Mouse (Mus musculus) liver, embryonic 14.5 days (tissue): ENCODE data around the gene Gnat2. TPM values are rescaled to one million over a fixed set of nuclear protein-coding genes. Genes with fewer than 3 reads are reported as not detected.
A peak's percentile ranks its signal among the peaks of the same experiment; 100 is the strongest.

Experiments used
- ATAC-seq: fragments of 200-750 bp; cut with Nextera tagmentation; 2 replicates; pipeline ENCODE4 v1.8.0; 2017; ENCODE audit warnings: moderate number of reproducible peaks, mild to moderate bottlenecking, moderate library complexity; ENCODE audit not compliant: insufficient read depth
- DNase-seq, 3 experiments: peaks; one replicate each; pipeline ENCODE4 v3.0.0-alpha.2; 2012 to 2013; ENCODE audit warnings: low read depth in 3 of 3, low spot score in 3 of 3
- H3K27ac ChIP-seq: fragments of 300-500 bp; sonication (generic); 2 replicates; pipeline ENCODE4 v1.5.1; 2014; ENCODE audit warnings: moderate library complexity, mild to moderate bottlenecking, control low read depth, inconsistent platforms
- H3K27me3 ChIP-seq: fragments of 300-500 bp; sonication (generic); 2 replicates; pipeline ENCODE4 v1.6.1; 2014; ENCODE audit warnings: mild to moderate bottlenecking, low read length, moderate library complexity; ENCODE audit not compliant: control insufficient read depth, insufficient read depth
- H3K36me3 ChIP-seq: fragments of 300-500 bp; sonication (generic); replicated peaks from 2 replicates; pipeline ENCODE4 v1.6.1; 2014; ENCODE audit warnings: low read depth; ENCODE audit not compliant: control insufficient read depth, insufficient read depth
- H3K4me1 ChIP-seq, 2 experiments: fragments of 200-500 bp in 1 of 2; fragments of 300-500 bp in 1 of 2; sonication (generic) in 1 of 2; replicated peaks; 2 replicates each; pipeline ENCODE4 v1.6.1; 2012 to 2014; ENCODE audit warnings: antibody characterized with exemption in 1 of 2, inconsistent platforms in 1 of 2, low read length in 1 of 2; ENCODE audit not compliant: control insufficient read depth in 2 of 2, insufficient read depth in 2 of 2
- H3K4me2 ChIP-seq: fragments of 300-500 bp; sonication (generic); 2 replicates; pipeline ENCODE4 v1.6.1; 2014; ENCODE audit warnings: low read depth, mild to moderate bottlenecking, control low read depth, moderate library complexity
- H3K4me3 ChIP-seq, 2 experiments: fragments of 200-500 bp in 1 of 2; fragments of 300-500 bp in 1 of 2; sonication (generic) in 1 of 2; 2 replicates each; pipeline ENCODE4 v1.5.1; 2012 to 2014; ENCODE audit warnings: low read depth in 2 of 2, low read length in 2 of 2, mild to moderate bottlenecking in 2 of 2, control low read depth in 1 of 2, inconsistent platforms in 1 of 2, moderate library complexity in 1 of 2; ENCODE audit not compliant: insufficient read depth in 1 of 2
- H3K9ac ChIP-seq: fragments of 300-500 bp; sonication (generic); replicated peaks from 2 replicates; pipeline ENCODE4 v1.6.1; 2014; ENCODE audit warnings: mild to moderate bottlenecking, control low read depth, moderate library complexity
- H3K9me3 ChIP-seq: fragments of 300-500 bp; sonication (generic); 2 replicates; pipeline ENCODE4 v1.6.1; 2016; ENCODE audit warnings: low read length, mixed read lengths; ENCODE audit not compliant: control insufficient read depth
- CTCF ChIP-seq: IDR thresholded peaks from 2 replicates; pipeline ENCODE4 v1.5.1; 2016; ENCODE audit warnings: antibody characterized with exemption, low read depth, control low read depth
- EP300 ChIP-seq: IDR thresholded peaks from 2 replicates; pipeline ENCODE4 v1.6.1; 2016; ENCODE audit warnings: antibody characterized with exemption, low read depth
- WGBS: fragments of 180-500 bp; shearing (Covaris S2); extraction: QIAGEN DNeasy Blood & Tissue Kit; methylation state at CpG from one replicate; pipeline ENCODE4 v1.1.7; 2014; ENCODE audit not compliant: insufficient replicate concordance; 5-methylcytosine and 5-hydroxymethylcytosine counted together
- polyA plus RNA-seq, 2 experiments: library from polyadenylated mRNA; depleted of rRNA in 1 of 2; stranded (reverse) in 1 of 2; unstranded in 1 of 2; fragments of >200 nt; fragmentation: Nextera tagmentation in 1 of 2; extraction: Ambion mirVana in 1 of 2; gene quantifications; 2 replicates each; pipeline versions ENCODE4 v1.2.1 to v1.2.3; 2012 to 2014

The Gnat2 gene
- polyA plus RNA-seq, 2 experiments, result 1.4 to 2.5 TPM

DNA sequence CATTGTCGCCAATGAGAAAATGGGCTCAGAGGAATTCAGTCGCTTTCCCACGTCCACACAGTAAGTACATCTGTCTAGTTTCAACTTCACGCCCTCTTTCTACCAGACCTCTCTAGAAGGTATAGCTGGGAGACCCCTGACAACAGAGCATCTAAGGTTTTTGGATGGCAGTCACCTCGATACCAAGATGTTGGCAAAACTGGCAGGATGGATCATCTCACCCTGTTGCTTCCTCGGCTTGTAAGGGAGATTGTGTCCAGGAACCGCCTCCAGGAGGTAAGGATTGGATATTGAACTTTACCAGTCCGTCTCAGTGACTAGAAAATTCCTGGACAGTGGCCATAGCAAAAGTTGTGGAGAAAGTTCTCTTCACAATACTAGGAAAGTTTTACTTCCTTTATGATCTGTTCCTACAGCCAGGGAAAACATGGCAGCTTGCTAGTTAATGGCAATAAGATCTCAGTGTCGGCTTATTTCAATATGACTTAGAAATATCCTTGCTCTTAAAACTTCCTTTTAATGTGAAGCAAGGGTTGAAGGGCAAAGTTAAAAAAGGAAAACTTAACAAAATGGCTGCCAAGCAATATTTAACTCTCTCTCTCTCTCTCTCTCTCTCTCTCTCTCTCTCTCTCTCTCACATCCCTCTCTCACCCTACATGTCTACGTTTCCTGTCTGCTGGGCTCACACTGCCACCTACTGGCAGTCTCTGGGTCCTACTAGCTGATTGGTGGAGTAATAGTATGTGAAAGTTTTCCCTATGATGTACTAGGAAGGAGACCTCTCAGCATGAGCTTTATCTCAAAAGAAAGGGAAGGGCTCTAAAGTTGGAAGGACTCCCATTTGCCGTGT is 55.0 kb downstream of the Gnat2 start:
- Histone ChIP-seq H3K36me3 (no peaks in the 10 kb centered on the region; the same call in 1 of the 2 replicates), H3K4me3 (no peak overlapping the region), H3K4me1 (peaks cover 14 to 15% of the 10 kb centered on the region in 2 experiments), H3K27me3 (no peaks in the 10 kb centered on the region), H3K27ac (peak overlapping the region; percentile 14; the same call in 1 of the 2 replicates), H3K9me3 (no peaks in the 10 kb centered on the region), H3K9ac (no peak overlapping the region), H3K4me2 (peak overlapping the region; percentile 21)
- peak; percentile 93 for TF ChIP-seq CTCF
- no peak; the same call in 1 of the 2 replicates for TF ChIP-seq EP300
- no peak for ATAC-seq
- peak; percentile 79 to 83 (median 80) for DNase-seq
- WGBS, result 55% methylated on average over 11 of the region's 11 CpGs

Other genes starting within 250 kb of the Gnat2 start
- 0.02 and 0.03 TPM in 2 replicates for gene Eps8l3, start 215.6 kb upstream of the Gnat2 start, polyA plus RNA-seq (2012; rRNA removed)
- 0.20 TPM in 1 of 2 replicates, not detected in the other for gene Eps8l3, start 215.6 kb upstream of the Gnat2 start, polyA plus RNA-seq (2014; fragmentation: Nextera tagmentation; extraction: Ambion mirVana)
- gene Gstm5, start 197.0 kb upstream of the Gnat2 start, polyA plus RNA-seq (2012; rRNA removed), result 86.0 and 111 TPM in 2 replicates
- 183 and 196 TPM in 2 replicates for gene Gstm5, start 197.0 kb upstream of the Gnat2 start, polyA plus RNA-seq (2014; fragmentation: Nextera tagmentation; extraction: Ambion mirVana)
- gene Gstm7, start 161.0 kb upstream of the Gnat2 start, polyA plus RNA-seq (2012; rRNA removed), result 13.7 and 15.3 TPM in 2 replicates
- 16.1 and 18.6 TPM in 2 replicates for gene Gstm7, start 161.0 kb upstream of the Gnat2 start, polyA plus RNA-seq (2014; fragmentation: Nextera tagmentation; extraction: Ambion mirVana)
- 6.2 and 6.4 TPM in 2 replicates for gene Gstm6, start 149.0 kb upstream of the Gnat2 start, polyA plus RNA-seq (2012; rRNA removed)
- gene Gstm6, start 149.0 kb upstream of the Gnat2 start, polyA plus RNA-seq (2014; fragmentation: Nextera tagmentation; extraction: Ambion mirVana), result 12.7 and 12.8 TPM in 2 replicates
- 4.1 and 4.6 TPM in 2 replicates for gene Gstm3, start 123.5 kb upstream of the Gnat2 start, polyA plus RNA-seq (2012; rRNA removed)
- 11.3 and 11.7 TPM in 2 replicates for gene Gstm3, start 123.5 kb upstream of the Gnat2 start, polyA plus RNA-seq (2014; fragmentation: Nextera tagmentation; extraction: Ambion mirVana)
- gene Gstm2, start 106.3 kb upstream of the Gnat2 start, polyA plus RNA-seq (2012; rRNA removed), result 3.4 and 3.9 TPM in 2 replicates
- gene Gstm2, start 106.3 kb upstream of the Gnat2 start, polyA plus RNA-seq (2014; fragmentation: Nextera tagmentation; extraction: Ambion mirVana), result 4.4 and 4.8 TPM in 2 replicates
- 124 and 152 TPM in 2 replicates for gene Gstm1, start 74.8 kb upstream of the Gnat2 start, polyA plus RNA-seq (2012; rRNA removed)
- 275 and 312 TPM in 2 replicates for gene Gstm1, start 74.8 kb upstream of the Gnat2 start, polyA plus RNA-seq (2014; fragmentation: Nextera tagmentation; extraction: Ambion mirVana)
- gene Gstm4, start 47.9 kb upstream of the Gnat2 start, polyA plus RNA-seq (2012; rRNA removed), result 11.7 and 11.9 TPM in 2 replicates
- 17.3 and 17.7 TPM in 2 replicates for gene Gstm4, start 47.9 kb upstream of the Gnat2 start, polyA plus RNA-seq (2014; fragmentation: Nextera tagmentation; extraction: Ambion mirVana)
- 40.9 and 49.6 TPM in 2 replicates for gene Ampd2, start 6.1 kb upstream of the Gnat2 start, polyA plus RNA-seq (2012; rRNA removed)
- gene Ampd2, start 6.1 kb upstream of the Gnat2 start, polyA plus RNA-seq (2014; fragmentation: Nextera tagmentation; extraction: Ambion mirVana), result 34.3 and 37.8 TPM in 2 replicates
- gene Gnai3, start 53.4 kb downstream of the Gnat2 start, polyA plus RNA-seq (2012; rRNA removed), result 18.4 and 28.7 TPM in 2 replicates
- gene Gnai3, start 53.4 kb downstream of the Gnat2 start, polyA plus RNA-seq (2014; fragmentation: Nextera tagmentation; extraction: Ambion mirVana), result 57.4 and 58.0 TPM in 2 replicates
- gene Gpr61, start 62.1 kb downstream of the Gnat2 start, polyA plus RNA-seq (2012; rRNA removed), result not detected in 2 replicates
- gene Gpr61, start 62.1 kb downstream of the Gnat2 start, polyA plus RNA-seq (2014; fragmentation: Nextera tagmentation; extraction: Ambion mirVana), result 0.04 TPM in 1 of 2 replicates, not detected in the other
- 0.45 and 0.60 TPM in 2 replicates for gene Amigo1, start 93.5 kb downstream of the Gnat2 start, polyA plus RNA-seq (2012; rRNA removed)
- 0.49 and 0.56 TPM in 2 replicates for gene Amigo1, start 93.5 kb downstream of the Gnat2 start, polyA plus RNA-seq (2014; fragmentation: Nextera tagmentation; extraction: Ambion mirVana)
- 1.4 and 1.5 TPM in 2 replicates for gene Cyb561d1, start 108.4 kb downstream of the Gnat2 start, polyA plus RNA-seq (2012; rRNA removed)
- 1.4 and 1.6 TPM in 2 replicates for gene Cyb561d1, start 108.4 kb downstream of the Gnat2 start, polyA plus RNA-seq (2014; fragmentation: Nextera tagmentation; extraction: Ambion mirVana)
- gene Atxn7l2, start 118.1 kb downstream of the Gnat2 start, polyA plus RNA-seq (2012; rRNA removed), result 2.2 TPM in 2 replicates
- 1.7 and 2.0 TPM in 2 replicates for gene Atxn7l2, start 118.1 kb downstream of the Gnat2 start, polyA plus RNA-seq (2014; fragmentation: Nextera tagmentation; extraction: Ambion mirVana)
- gene Sypl2, start 133.9 kb downstream of the Gnat2 start, polyA plus RNA-seq (2012; rRNA removed), result 0.02 TPM in 2 replicates
- gene Sypl2, start 133.9 kb downstream of the Gnat2 start, polyA plus RNA-seq (2014; fragmentation: Nextera tagmentation; extraction: Ambion mirVana), result not detected in 2 replicates
- gene Psma5, start 164.1 kb downstream of the Gnat2 start, polyA plus RNA-seq (2012; rRNA removed), result 70.6 and 93.8 TPM in 2 replicates
- gene Psma5, start 164.1 kb downstream of the Gnat2 start, polyA plus RNA-seq (2014; fragmentation: Nextera tagmentation; extraction: Ambion mirVana), result 192 and 201 TPM in 2 replicates
- gene Sort1, start 191.3 kb downstream of the Gnat2 start, polyA plus RNA-seq (2012; rRNA removed), result 3.5 and 3.9 TPM in 2 replicates
- 3.0 and 3.5 TPM in 2 replicates for gene Sort1, start 191.3 kb downstream of the Gnat2 start, polyA plus RNA-seq (2014; fragmentation: Nextera tagmentation; extraction: Ambion mirVana)